Mouse (Mus musculus) testis, postnatal 10 days (tissue): ENCODE results near the gene Slc34a3.
"Not testable (repeated sequence)": the region's sequence is repeated elsewhere in the genome, so short reads cannot be mapped to it uniquely, and the experiment has no call there.

Source experiments
- DNase-seq: peaks from one replicate; pipeline ENCODE4 v3.0.0; 2021; ENCODE audit warnings: low spot score

Slc34a3 gene

GRCm38 (mm10) chr2:25234050-25234449, at the start of gene Slc34a3:
Gene Slc34a3, minus strand, starts transcription at chr2:25234364.
- DNase-seq, result no peak

GRCm38 (mm10) chr2:25278928-25279882, 45.0 kb upstream of the Slc34a3 start:
- peak; percentile 91 for DNase-seq

DNA sequence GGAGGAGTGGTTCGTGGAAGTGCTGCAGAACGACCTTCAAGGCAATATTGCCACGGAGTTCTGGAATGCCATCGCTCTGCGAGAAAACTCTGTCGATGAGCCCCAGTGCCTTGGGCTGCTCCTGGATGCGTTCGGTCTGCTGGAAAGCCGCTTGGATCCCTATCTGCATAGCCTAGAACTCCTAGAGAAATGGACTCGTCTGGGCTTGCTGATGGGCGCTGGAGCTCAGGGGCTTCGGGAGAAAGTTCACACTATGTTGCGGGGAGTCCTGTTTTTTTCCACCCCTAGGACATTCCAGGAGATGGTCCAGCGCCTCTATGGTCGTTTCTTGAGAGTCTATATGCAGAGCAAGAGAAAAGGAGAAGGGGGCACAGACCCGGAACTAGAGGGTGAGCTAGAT, 38.8 kb upstream of the Slc34a3 start:
- DNase-seq, result no peak

DNA sequence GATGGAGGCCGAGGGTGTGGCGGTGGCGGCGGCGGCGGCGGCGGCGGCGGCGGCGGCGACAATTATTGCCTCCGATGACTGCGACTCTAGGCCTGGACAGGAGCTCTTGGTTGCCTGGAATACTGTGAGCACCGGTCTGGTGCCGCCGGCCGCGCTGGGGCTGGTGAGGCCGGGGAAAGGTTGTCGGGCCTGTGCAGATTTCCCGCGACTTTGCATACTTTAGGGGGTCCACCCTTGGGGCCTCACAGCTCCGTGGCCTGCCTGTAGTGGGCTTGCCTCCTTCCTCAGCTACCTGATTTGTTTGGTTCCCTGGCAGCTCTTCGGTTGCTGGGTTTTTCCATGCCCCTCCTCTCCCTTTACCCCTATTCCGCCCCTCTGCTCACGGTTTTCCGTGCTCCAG, 38.4 kb upstream of the Slc34a3 start:
- DNase-seq, result no peak

- peak; percentile 99 for DNase-seq
Observed at GRCm38 (mm10) chr2:25271827-25272511, 37.8 kb upstream of the Slc34a3 start, which contains the start of the genes Ssna1 and Anapc2. Gene Ssna1, minus strand, starts transcription at chr2:25272438. Gene Anapc2, plus strand, starts transcription at chr2:25272478.

GRCm38 (mm10) chr2:25267746-25268309, 33.7 kb upstream of the Slc34a3 start:
- DNase-seq, result no peak

GRCm38 (mm10) chr2:25267241-25267640, 33.1 kb upstream of the Slc34a3 start:
- no peak for DNase-seq

- DNase-seq, result no peak
Observed at GRCm38 (mm10) chr2:25266720-25267119, 32.6 kb upstream of the Slc34a3 start.

- DNase-seq, result no peak
Observed at GRCm38 (mm10) chr2:25265897-25266656, 31.9 kb upstream of the Slc34a3 start.

GRCm38 (mm10) chr2:25264851-25265250, 30.7 kb upstream of the Slc34a3 start:
- DNase-seq, result no peak

GRCm38 (mm10) chr2:25264286-25264660, 30.1 kb upstream of the Slc34a3 start:
- no peak for DNase-seq

- DNase-seq, result no peak
Observed at GRCm38 (mm10) chr2:25263623-25264285, 29.6 kb upstream of the Slc34a3 start.

GRCm38 (mm10) chr2:25262795-25263622, 28.8 kb upstream of the Slc34a3 start:
- DNase-seq, result peak; percentile 62

DNA sequence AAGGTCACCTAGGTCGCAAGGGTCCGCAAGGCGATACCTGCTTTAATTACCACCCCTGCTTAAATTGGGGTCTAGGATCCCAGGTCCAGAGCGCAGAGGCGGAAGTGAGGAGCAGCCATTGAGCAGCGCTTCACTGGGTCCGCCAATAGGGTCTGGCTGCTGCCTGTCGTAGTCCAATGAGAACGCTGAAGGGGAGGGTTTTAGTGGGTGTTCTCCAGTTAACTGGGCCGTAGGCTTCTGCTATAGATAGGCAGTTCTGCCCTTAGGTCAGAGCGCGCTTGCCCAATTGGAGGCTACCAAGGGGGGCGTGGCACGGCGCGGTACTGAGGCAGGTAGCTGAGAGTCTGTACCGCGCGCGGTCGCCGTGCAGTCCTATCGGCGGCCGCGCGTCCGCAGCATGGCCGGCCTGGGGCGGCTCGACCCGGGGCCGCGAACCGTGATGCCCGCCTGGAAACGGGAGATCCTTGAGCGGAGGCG, 28.2 kb upstream of the Slc34a3 start, which contains the start of gene Tprn:
Tprn (plus strand) TSS at position 328 of the 477 bp plus-strand sequence.
- DNase-seq, result peak; percentile 93

DNA sequence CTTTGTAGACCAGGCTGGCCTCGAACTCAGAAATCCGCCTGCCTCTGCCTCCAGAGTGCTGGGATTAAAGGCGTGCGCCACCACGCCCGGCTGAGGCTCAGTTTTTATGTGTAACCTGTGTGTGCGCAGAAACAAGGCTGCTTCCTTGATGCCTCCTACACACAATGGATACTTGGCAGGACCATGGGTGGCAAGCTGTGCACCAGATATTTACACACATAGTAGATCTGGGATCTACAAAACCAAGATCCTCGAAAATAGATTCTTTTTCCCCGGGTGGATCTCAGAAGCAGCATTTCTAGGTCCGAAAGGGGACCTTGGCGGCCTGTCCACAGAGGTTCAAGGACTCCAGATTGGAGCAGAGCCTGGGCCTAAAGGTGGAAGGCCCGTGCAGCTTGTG, 27.7 kb upstream of the Slc34a3 start:
- DNase-seq, result no peak

DNA sequence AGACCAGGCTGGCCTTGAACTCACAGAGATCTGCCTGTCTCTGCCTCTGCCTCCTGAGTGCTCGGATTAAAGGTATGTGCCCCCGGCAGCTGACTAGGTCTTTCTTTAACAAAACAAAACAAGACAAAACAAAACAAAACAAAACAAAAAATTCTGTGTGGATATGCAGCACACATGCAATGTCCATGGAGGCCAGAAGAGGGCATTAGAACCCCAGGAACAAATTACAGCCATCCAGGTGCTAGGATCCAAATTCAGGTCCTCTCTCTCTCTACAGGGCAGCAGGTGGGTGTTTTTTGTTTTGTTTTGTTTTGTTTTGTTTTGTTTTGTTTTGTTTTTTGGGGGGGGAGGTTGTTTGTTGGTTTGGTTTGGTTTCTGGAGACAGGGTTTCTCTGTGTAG, 24.7 kb upstream of the Slc34a3 start:
- no peak for DNase-seq

- DNase-seq, result not testable (repeated sequence)
Observed at GRCm38 (mm10) chr2:25257250-25257649, 23.1 kb upstream of the Slc34a3 start.

- peak; percentile 75 for DNase-seq
Observed at GRCm38 (mm10) chr2:25256443-25257109, 22.4 kb upstream of the Slc34a3 start.

DNA sequence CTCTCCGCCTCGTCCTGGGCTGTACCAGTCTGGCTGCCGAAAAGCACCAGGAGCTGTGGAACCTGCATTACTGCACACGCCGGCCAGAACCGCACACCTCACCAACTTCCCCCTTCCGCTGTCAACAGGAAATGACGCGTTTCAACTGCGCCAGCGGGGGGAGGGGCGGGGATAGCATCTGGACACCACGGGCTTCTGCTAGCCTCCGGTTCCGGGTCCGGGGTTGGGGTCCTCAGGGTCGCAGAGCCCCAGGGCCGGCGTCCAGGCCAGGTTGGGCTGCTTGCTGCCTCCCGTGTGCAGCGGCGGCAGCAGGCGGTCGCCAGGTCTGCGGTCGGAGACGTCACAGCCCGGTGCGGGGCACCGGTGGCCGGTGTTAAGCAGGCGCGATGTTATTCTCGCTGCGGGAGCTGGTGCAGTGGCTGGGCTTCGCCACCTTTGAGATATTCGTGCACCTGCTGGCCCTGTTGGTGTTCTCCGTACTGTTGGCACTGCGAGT, 21.2 kb upstream of the Slc34a3 start, which contains the start of gene Tmem203:
Tmem203 (plus strand) TSS at position 156 of the 496 bp plus-strand sequence.
- peak; percentile 95 for DNase-seq
